Mouse (Mus musculus): ENCODE data around the gene Cog1. TPM values are rescaled to one million over a fixed set of nuclear protein-coding genes. Genes with fewer than 3 reads are reported as not detected.
A peak's percentile ranks its signal among the peaks of the same experiment; 100 is the strongest.

The Cog1 gene
- polyA plus RNA-seq, 1 experiment from 2014 or later: 16.6 TPM

GRCm38 (mm10) chr11:113632303-113632702 is 16.7 kb upstream of the Cog1 start:
- H3K9me3 ChIP-seq: no peaks in the 10 kb centered on the region
- no peak overlapping the region for H3K27ac ChIP-seq (replicated peaks)
- peaks cover 5% of the 10 kb centered on the region; the same call in 1 of the 2 replicates for H3K27me3 ChIP-seq (replicated peaks)
- H3K4me2 ChIP-seq: no peak overlapping the region
- WGBS: 69% methylated on average over 7 of the region's 7 CpGs
- no peak overlapping the region for H3K9ac ChIP-seq
- H3K4me1 ChIP-seq: no peaks in the 10 kb centered on the region
- H3K36me3 ChIP-seq: no peaks in the 10 kb centered on the region
- no peak overlapping the region for H3K4me3 ChIP-seq
- ATAC-seq (ENCODE audit: extremely low read depth, insufficient number of reproducible peaks, low FRiP score, low TSS enrichment): no peak

GRCm38 (mm10) chr11:113633398-113633797 is 15.6 kb upstream of the Cog1 start:
- H3K27ac ChIP-seq (replicated peaks): no peak overlapping the region
- 83% methylated on average over 5 of the region's 5 CpGs for WGBS
- no peaks in the 10 kb centered on the region; the same call in 1 of the 2 replicates for H3K9me3 ChIP-seq
- H3K4me3 ChIP-seq: no peak overlapping the region
- ATAC-seq (ENCODE audit: extremely low read depth, insufficient number of reproducible peaks, low FRiP score, low TSS enrichment): no peak
- H3K36me3 ChIP-seq: no peaks in the 10 kb centered on the region
- H3K4me2 ChIP-seq: no peak overlapping the region
- no peaks in the 10 kb centered on the region for H3K4me1 ChIP-seq
- H3K27me3 ChIP-seq (replicated peaks): peaks cover 5% of the 10 kb centered on the region; the same call in 1 of the 2 replicates
- H3K9ac ChIP-seq: no peak overlapping the region

GRCm38 (mm10) chr11:113634699-113635121 is 14.3 kb upstream of the Cog1 start:
- ATAC-seq (ENCODE audit: extremely low read depth, insufficient number of reproducible peaks, low FRiP score, low TSS enrichment): no peak
- Histone ChIP-seq H3K9ac (no peak overlapping the region), H3K27me3 (replicated peaks) (no peaks in the 10 kb centered on the region), H3K4me3 (no peak overlapping the region), H3K36me3 (no peaks in the 10 kb centered on the region), H3K27ac (replicated peaks) (no peak overlapping the region), H3K9me3 (peaks cover 7% of the 10 kb centered on the region; the same call in 1 of the 2 replicates), H3K4me2 (no peak overlapping the region), H3K4me1 (no peaks in the 10 kb centered on the region)
- WGBS: 73% methylated on average over 10 of the region's 10 CpGs

- H3K27ac ChIP-seq (replicated peaks): no peak overlapping the region
- no peaks in the 10 kb centered on the region for H3K36me3 ChIP-seq
- H3K4me3 ChIP-seq: no peak overlapping the region
- peaks cover 7% of the 10 kb centered on the region; the same call in 1 of the 2 replicates for H3K9me3 ChIP-seq
- no peak overlapping the region for H3K9ac ChIP-seq
- WGBS: 87% methylated on average over 12 of the region's 12 CpGs
- no peak overlapping the region for H3K4me2 ChIP-seq
- no peaks in the 10 kb centered on the region for H3K4me1 ChIP-seq
- H3K27me3 ChIP-seq (replicated peaks): no peaks in the 10 kb centered on the region
- no peak for ATAC-seq (ENCODE audit: extremely low read depth, insufficient number of reproducible peaks, low FRiP score, low TSS enrichment)
Observed at GRCm38 (mm10) chr11:113638680-113639079, 10.3 kb upstream of the Cog1 start.

GRCm38 (mm10) chr11:113645181-113645580 is 3.8 kb upstream of the Cog1 start:
- 82% methylated on average over 3 of the region's 3 CpGs for WGBS
- no peaks in the 10 kb centered on the region for H3K27me3 ChIP-seq (replicated peaks)
- no peak overlapping the region for H3K4me3 ChIP-seq
- no peak for ATAC-seq (ENCODE audit: extremely low read depth, insufficient number of reproducible peaks, low FRiP score, low TSS enrichment)
- no peak overlapping the region for H3K9ac ChIP-seq
- no peak overlapping the region for H3K27ac ChIP-seq (replicated peaks)
- no peaks in the 10 kb centered on the region for H3K36me3 ChIP-seq
- peaks cover 16% of the 10 kb centered on the region for H3K4me1 ChIP-seq
- no peaks in the 10 kb centered on the region for H3K9me3 ChIP-seq
- no peak overlapping the region for H3K4me2 ChIP-seq

GRCm38 (mm10) chr11:113648152-113648551 is 817 bp upstream of the Cog1 start:
- no peak overlapping the region for H3K27ac ChIP-seq (replicated peaks)
- no peak for ATAC-seq (ENCODE audit: extremely low read depth, insufficient number of reproducible peaks, low FRiP score, low TSS enrichment)
- peak overlapping the region; percentile 67 for H3K9ac ChIP-seq
- peak overlapping the region; percentile 91 for H3K4me3 ChIP-seq
- no peaks in the 10 kb centered on the region for H3K27me3 ChIP-seq (replicated peaks)
- H3K4me1 ChIP-seq: peaks cover 25% of the 10 kb centered on the region
- WGBS: 5% methylated on average over 15 of the region's 15 CpGs
- H3K9me3 ChIP-seq: no peaks in the 10 kb centered on the region
- peak overlapping the region; percentile 85 for H3K4me2 ChIP-seq
- peaks cover 18% of the 10 kb centered on the region for H3K36me3 ChIP-seq

GRCm38 (mm10) chr11:113649353-113650210 is 613 bp downstream of the Cog1 start, which contains the start of gene Slc39a11:
TSS of gene Slc39a11 (minus strand) at chr11:113650079.
- peaks cover 25% of the 10 kb centered on the region for H3K4me1 ChIP-seq
- H3K9me3 ChIP-seq: no peaks in the 10 kb centered on the region
- ATAC-seq (ENCODE audit: extremely low read depth, insufficient number of reproducible peaks, low FRiP score, low TSS enrichment): peak; percentile 58; the same call in 1 of the 2 replicates
- H3K36me3 ChIP-seq: peaks cover 32% of the 10 kb centered on the region
- H3K27ac ChIP-seq (replicated peaks): peak within 1 kb of the TSS; percentile 85
- H3K4me3 ChIP-seq: peak within 1 kb of the TSS; percentile 91
- H3K27me3 ChIP-seq (replicated peaks): no peaks in the 10 kb centered on the region
- WGBS: under 1% methylated on average over 83 of the region's 91 CpGs
- H3K9ac ChIP-seq: peak within 1 kb of the TSS; percentile 97
- peak within 1 kb of the TSS; percentile 85 for H3K4me2 ChIP-seq

GRCm38 (mm10) chr11:113651206-113651906 is 2.4 kb downstream of the Cog1 start:
- no peak for ATAC-seq (ENCODE audit: extremely low read depth, insufficient number of reproducible peaks, low FRiP score, low TSS enrichment)
- Histone ChIP-seq H3K9me3 (no peaks in the 10 kb centered on the region), H3K4me2 (peak overlapping the region; percentile 85), H3K4me1 (peaks cover 25% of the 10 kb centered on the region), H3K9ac (no peak overlapping the region), H3K27me3 (replicated peaks) (no peaks in the 10 kb centered on the region), H3K36me3 (peaks cover 50% of the 10 kb centered on the region), H3K4me3 (peak overlapping the region; percentile 91; the same call in 1 of the 2 replicates), H3K27ac (replicated peaks) (no peak overlapping the region)
- WGBS: 70% methylated on average over 22 of the region's 22 CpGs

- H3K9ac ChIP-seq: no peak overlapping the region
- 52% methylated on average over 8 of the region's 8 CpGs for WGBS
- no peaks in the 10 kb centered on the region for H3K9me3 ChIP-seq
- no peak overlapping the region for H3K4me2 ChIP-seq
- H3K27me3 ChIP-seq (replicated peaks): no peaks in the 10 kb centered on the region
- peaks cover 55% of the 10 kb centered on the region for H3K36me3 ChIP-seq
- no peak for ATAC-seq (ENCODE audit: extremely low read depth, insufficient number of reproducible peaks, low FRiP score, low TSS enrichment)
- H3K4me3 ChIP-seq: no peak overlapping the region
- peaks cover 25% of the 10 kb centered on the region for H3K4me1 ChIP-seq
- no peak overlapping the region for H3K27ac ChIP-seq (replicated peaks)
Observed at GRCm38 (mm10) chr11:113651907-113652273, 2.9 kb downstream of the Cog1 start.

GRCm38 (mm10) chr11:113652516-113652915 is 3.5 kb downstream of the Cog1 start:
- H3K4me3 ChIP-seq: no peak overlapping the region
- H3K4me2 ChIP-seq: no peak overlapping the region
- peaks cover 25% of the 10 kb centered on the region for H3K4me1 ChIP-seq
- no peaks in the 10 kb centered on the region for H3K9me3 ChIP-seq
- peaks cover 61% of the 10 kb centered on the region for H3K36me3 ChIP-seq
- H3K9ac ChIP-seq: no peak overlapping the region
- ATAC-seq (ENCODE audit: extremely low read depth, insufficient number of reproducible peaks, low FRiP score, low TSS enrichment): no peak
- H3K27me3 ChIP-seq (replicated peaks): no peaks in the 10 kb centered on the region
- 94% methylated on average over 6 of the region's 6 CpGs for WGBS
- H3K27ac ChIP-seq (replicated peaks): no peak overlapping the region

GRCm38 (mm10) chr11:113654105-113654504 is 5.1 kb downstream of the Cog1 start:
- ATAC-seq (ENCODE audit: extremely low read depth, insufficient number of reproducible peaks, low FRiP score, low TSS enrichment): no peak
- H3K4me2 ChIP-seq: no peak overlapping the region
- 92% methylated on average over 15 of the region's 15 CpGs for WGBS
- no peak overlapping the region for H3K9ac ChIP-seq
- H3K36me3 ChIP-seq: peaks cover 77% of the 10 kb centered on the region
- H3K27ac ChIP-seq (replicated peaks): no peak overlapping the region
- H3K27me3 ChIP-seq (replicated peaks): no peaks in the 10 kb centered on the region
- H3K4me1 ChIP-seq: peaks cover 12% of the 10 kb centered on the region
- H3K9me3 ChIP-seq: no peaks in the 10 kb centered on the region
- no peak overlapping the region for H3K4me3 ChIP-seq
